Mouse (Mus musculus): ENCODE results near the gene Nxph1.

The Nxph1 gene

DNA sequence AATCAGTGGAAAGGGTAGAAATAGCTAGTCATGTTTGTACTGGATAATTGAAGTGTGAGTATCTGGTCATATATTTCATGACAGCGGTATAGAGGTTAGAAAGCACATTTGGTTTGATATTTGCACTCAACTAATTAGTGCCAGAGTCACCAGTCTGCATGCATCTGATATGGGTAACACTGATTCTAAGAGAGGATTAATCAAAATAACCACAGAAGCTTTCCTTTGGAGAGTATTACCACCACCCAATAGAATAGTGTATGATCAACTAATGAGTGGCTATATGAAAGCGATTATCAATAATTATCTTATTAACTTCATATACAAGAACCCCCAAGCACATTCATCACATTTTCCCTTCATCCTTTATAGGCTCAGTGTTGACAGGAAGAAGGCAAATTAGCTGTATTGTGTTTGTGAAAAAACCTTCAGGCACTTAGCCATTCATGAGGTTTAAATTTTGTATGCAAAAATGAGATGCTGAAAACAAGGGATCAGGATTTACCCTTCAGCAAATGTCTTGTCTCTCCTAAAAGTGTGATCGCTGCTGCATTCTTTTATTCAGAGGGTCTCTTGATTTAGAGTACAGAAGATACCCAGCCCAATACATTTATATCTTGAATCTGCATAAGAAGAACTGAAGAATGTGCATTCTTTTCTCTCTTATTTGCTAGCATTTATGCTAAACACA, 185.5 kb downstream of the Nxph1 start:
- DNase-seq = no peak

DNA sequence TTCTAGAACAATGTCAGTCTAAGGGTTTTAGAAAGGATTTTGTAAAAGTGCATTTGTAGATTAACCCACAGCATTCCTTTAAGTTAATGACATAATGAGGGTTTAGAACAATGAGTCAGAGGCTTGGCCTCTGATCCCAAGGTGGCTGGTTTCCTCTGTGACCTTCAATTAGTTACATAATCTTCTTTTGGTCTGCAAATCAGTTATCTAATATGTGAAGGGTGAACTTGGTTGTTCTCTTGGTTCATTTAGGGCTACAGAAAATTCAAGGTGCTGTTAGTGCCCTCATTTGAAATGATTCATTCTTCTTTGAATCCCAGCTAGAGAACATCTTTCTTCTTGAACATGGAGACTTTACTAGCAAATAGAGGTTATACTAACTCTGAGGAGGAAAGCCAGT, 199.7 kb downstream of the Nxph1 start:
- DNase-seq = peak; percentile 36

DNA sequence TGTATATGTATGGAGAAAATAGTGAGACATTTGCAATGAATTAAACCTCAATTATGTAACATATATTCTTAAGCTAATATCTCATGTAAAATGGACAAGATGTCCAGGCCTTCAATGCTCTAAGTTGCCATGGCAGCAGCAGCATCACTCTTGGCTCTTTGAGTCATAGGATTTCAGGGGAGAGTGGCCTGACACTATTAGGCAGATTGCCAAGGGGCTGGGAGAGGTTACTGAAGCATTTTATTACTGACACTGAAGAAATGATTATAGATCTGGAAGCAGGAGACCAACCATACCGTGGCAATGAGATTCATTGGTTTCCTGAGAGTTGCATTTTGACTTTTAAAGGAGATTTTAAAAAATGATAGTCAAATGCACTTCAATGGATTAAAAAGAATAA, 201.6 kb downstream of the Nxph1 start:
- DNase-seq = no peak

DNA sequence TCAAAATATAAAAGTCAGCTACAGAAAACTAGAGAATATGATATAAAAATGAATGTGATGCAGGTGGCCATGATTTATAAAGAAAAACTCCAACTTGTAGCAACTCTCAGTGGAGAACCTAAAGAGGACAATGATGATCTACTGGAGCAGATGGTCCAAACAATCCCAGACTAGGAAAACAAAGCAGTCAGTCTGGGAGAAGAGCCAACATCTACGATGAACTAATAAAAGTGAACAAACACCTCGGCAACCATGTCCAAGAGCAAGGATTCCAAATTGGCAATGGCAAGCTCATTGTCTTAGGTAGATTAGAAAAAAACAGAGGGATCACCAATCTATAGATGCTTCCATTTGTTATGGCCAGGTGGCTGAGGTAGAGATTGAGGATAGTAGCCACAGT, 211.0 kb downstream of the Nxph1 start:
- no peak for DNase-seq

DNA sequence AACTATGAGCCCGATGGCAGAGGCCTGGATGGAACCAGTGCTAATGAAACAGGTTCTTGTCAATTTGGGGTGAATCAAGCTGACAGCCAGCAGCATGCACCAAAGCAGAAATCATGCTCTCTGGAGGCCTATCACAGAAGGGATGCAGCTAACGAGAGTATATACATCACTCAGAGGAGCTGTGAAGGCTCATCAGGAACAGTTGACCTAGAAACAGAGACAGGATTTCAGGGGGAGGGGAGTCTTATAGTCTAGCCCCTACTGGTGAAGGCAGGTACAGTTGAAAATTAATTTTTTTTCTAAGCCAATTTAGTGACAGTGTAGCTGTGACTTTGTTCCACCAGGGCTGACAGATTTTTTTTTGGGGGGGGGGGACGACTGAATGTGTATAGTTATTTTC, 234.2 kb downstream of the Nxph1 start:
- DNase-seq = no peak

DNA sequence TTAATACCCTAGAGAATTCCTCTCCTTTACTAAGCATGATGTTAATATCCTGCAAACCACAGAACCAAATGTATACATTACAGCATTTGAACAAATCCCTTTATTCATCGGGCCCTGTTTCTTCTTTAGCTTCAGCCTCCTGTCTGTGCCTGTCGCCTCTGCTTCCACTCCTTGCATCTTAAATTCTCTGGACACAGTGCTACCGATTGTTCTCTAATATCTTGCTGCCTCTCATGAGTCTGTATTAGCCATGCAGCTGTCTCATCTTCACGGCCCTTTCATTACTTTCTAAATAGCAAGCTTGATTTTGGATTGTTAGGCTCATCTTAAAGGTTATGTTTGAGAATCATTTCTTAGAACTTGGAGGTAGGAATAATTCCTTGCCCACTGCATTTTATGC, 262.5 kb downstream of the Nxph1 start:
- no peak for DNase-seq

DNA sequence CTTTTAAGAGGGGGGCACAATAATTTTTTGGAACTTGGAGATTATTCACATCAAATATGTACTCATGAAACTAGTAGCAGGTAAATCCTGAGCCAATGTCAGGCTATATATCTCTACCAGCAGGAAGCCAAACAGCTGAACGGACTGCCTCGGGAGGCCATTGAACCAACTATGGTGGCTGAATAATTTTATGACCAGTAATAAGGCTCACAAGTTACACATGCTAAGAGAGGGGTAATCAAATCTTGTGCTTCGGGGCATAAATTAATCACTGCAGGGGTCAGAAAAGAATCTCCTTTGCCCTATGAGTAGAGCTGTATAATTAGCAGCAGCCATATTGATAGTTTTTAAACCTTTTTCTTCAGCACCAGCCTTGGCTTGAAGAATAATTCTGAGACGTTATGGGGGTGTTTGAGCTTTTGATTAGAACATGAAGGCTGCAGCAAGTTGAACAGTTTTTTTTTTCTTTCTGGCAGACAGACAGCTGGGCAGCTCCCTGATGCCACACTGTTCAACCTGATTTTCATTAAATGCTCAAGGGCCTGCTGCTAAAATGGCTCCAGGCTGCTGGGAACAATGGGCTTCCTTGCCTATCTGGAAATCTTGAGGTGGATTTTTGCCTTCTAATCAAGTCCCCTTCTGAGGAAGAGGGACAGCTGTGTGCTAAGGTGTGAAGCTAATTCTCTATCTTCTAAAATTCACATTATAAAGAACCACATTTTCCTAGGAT, 272.7 kb downstream of the Nxph1 start:
- DNase-seq = no peak

DNA sequence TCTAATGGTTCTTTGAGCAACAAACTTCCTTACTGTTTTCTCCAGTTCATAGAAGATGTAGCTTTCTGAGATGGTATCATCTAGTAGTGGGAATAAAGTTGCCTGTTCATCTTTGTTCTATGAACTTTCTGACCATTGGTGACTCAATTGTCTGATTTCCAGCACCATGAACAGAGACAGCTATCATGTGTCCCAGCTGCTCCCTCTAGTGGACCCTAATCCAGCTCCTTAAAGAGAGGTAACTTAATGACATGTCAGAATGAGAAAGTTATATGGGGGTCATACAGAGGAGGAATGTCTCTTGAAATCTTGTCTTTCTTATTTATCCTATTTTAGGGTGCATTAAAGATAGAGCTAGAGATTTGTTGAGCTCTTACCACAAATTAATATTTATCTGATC, 286.6 kb downstream of the Nxph1 start:
- peak; percentile 55 for DNase-seq

DNA sequence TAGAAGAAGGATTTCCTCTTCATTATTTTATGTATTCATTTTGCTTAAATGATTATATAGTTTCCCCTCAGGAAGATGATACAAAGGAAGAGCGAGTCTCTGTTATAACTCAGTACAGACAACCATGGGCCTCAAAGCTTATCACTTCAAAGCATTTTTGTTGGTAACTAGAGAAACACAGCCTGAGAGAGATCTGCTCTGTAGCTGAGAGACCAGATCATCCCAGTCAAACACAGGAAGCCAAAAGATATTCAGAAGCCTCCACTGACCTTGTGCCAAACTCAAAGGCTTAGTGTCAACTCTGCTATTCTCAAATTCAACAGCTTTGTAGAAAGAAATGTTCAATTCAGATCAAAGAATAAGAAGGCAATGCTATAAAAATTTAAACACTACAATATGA, 319.8 kb downstream of the Nxph1 start:
- no peak for DNase-seq

Measured in kidney, adult 9 months (tissue).